In genomic region chr10:42957881-42958651, GRCm38 (mm10) we compare ENCODE assay signal across 7 mouse cellular contexts.
DNase-seq lines count a peak whose midpoint lies in the region; TF ChIP-seq lines count a peak whose summit lies in the region.

No protein-coding gene starts in this region.

- H3K4me1 ChIP-seq in megakaryocyte, embryonic 14.5 days: peaks cover 28% of the 10 kb centered on the region

- H3K27me3 ChIP-seq in megakaryocyte, embryonic 14.5 days (replicated peaks): peaks cover 40% of the 10 kb centered on the region

- peaks cover 15% of the 10 kb centered on the region for H3K9me3 ChIP-seq in megakaryocyte, embryonic 14.5 days

- peak overlapping the region; percentile 61 for H3K4me3 ChIP-seq in gastrocnemius, adult 2 months
- peak overlapping the region; percentile 37 for H3K4me3 ChIP-seq in left cerebral cortex, adult 2 months
- H3K4me3 ChIP-seq in megakaryocyte, embryonic 14.5 days (replicated peaks): peak overlapping the region; percentile 88

- intact Hi-C loops in gastrocnemius, adult 2 months (cut with DNase I): loop anchor here (1.0 to 10.0 kb wide), 3 partner anchors 29 to 517 kb away; partner anchors contain the start of gene Bend3
- intact Hi-C loops in left cerebral cortex, adult 2 months (cut with DNase I): loop anchor here (1.0 to 10.0 kb wide), 4 partner anchors 29 to 494 kb away; partner anchors contain the start of gene Pdss2

- no peaks in the 10 kb centered on the region for H3K36me3 ChIP-seq in megakaryocyte, embryonic 14.5 days (replicated peaks; ENCODE audit: low read length)

- DNase-seq in adrenal gland, adult (ENCODE audit: inconsistent age in 2 of 2, low spot score in 1 of 2): peak; percentile 69 to 90
- peak; percentile 87 to 88 for DNase-seq in cerebellum, postnatal 14 days
- peak; percentile 77 for DNase-seq in gastrocnemius, adult 2 months
- peak; percentile 75 for DNase-seq in hindlimb bud, embryonic 11.5 days (ENCODE audit: extremely low spot score, low read depth, low spot score)
- peak; percentile 69 to 76 for DNase-seq in left cerebral cortex, adult 2 months (ENCODE audit: extremely low spot score in 1 of 2, low spot score in 2 of 2)
- peak; percentile 74 for DNase-seq in right cerebral cortex, postnatal 4 days

- peak overlapping the region; percentile 67 for H3K27ac ChIP-seq in gastrocnemius, adult 2 months
- no peak overlapping the region for H3K27ac ChIP-seq in left cerebral cortex, adult 2 months

- peak; percentile 86 for TF ChIP-seq CTCF in gastrocnemius, adult 2 months (IDR thresholded peaks at IDR 0.05)
- TF ChIP-seq CTCF in left cerebral cortex, adult 2 months (IDR thresholded peaks at IDR 0.05): peak; percentile 87

Comparison
In these comparisons a context has a peak if more than half of its experiments do, and no peak if none do; other contexts are left out.
1. H3K4me3 ChIP-seq: peak in every context shown above with its lines; median percentile 88 in megakaryocyte, embryonic 14.5 days; 61 in gastrocnemius, adult 2 months; 37 in left cerebral cortex, adult 2 months.